Mouse (Mus musculus) layer of hippocampus, postnatal 14 days (tissue): Measurements from ENCODE around the gene Trabd2b. TPM values are rescaled to one million over a fixed set of nuclear protein-coding genes. Genes with fewer than 3 reads are reported as not detected.

Source experiments
- DNase-seq, 2 experiments: peaks; one replicate each; pipeline ENCODE4 v3.0.0; 2021 to 2022; ENCODE audit warnings: low spot score in 2 of 2, mixed read lengths in 1 of 2
- total RNA-seq, 2 experiments: library from RNA; stranded (reverse); gene quantifications; 2 replicates each; pipeline ENCODE4 v1.2.3; 2021

Gene Trabd2b
- total RNA-seq, 2 experiments from 2014 or later, result 1.1 TPM

DNA sequence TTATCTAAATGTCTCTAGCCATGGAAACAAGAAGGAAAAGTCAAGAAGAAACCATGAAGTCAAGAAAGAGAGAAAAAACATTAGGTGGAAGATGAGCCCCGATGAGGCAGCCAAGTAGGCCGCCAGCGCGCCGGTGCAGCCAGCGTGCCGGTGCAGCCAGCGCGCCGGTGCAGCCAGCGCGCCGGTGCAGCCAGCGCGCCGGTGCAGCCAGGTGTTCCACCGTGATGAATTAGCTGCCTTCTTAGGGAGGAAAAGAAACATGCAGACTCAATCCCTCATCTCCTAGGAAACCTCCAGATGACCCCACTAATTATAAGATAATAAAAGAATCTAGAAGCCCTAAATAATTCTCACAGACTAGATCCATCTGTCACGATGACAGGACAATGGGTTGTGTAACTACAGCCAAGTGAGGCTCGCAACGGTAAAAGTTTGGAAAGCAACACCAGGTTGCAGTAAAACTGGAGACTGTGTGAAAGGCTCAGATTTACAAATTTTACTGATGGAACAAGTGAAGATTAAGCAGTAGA lies 237.2 kb downstream of the Trabd2b start:
- DNase-seq, result no peak

DNA sequence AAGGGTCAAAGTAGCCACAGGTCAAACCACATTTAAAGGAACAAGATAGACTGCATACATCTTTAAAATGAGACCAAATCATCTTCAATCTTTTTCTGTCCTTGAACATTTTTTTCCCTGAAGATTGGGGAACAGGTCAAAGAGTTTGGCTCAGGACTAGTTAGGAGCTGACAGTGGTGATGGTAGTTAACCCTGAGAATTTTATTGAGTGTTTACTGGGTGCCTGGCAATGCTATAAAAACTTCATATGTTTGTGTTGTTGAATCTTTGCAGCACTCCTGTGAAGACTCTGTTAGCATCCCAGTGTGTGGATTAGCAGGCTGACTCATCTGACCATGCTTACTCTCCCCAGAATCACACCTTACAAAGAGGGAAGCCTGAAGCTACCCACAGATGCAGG lies 238.8 kb downstream of the Trabd2b start:
- DNase-seq, result no peak

GRCm38 (mm10) chr4:114646825-114647681 lies 240.5 kb downstream of the Trabd2b start:
- DNase-seq, result no peak

DNA sequence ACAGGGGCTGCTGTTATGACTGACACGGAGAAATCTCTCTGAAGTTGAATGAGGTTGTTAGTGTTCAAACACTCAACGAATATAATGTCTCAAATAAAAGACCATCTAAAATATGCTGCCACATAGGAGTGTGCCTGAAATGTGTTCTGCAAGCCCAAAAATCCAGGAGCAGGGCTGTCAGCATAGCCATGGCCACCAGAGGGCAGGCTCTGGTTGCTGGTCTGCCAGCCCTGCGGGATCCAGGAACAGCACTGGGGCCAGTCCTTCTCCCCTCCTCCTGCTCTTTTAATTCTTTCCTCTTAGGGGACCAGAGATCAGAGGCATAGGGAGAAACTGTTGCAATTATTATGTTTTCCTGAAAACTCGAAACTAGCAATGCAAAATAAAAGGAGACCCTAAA lies 241.2 kb downstream of the Trabd2b start:
- peak; percentile 78 to 79 for DNase-seq

GRCm38 (mm10) chr4:114648532-114649074 lies 242.1 kb downstream of the Trabd2b start:
- DNase-seq, result no peak

- no peak for DNase-seq
Observed at GRCm38 (mm10) chr4:114650551-114650950, 244.0 kb downstream of the Trabd2b start.

- no peak for DNase-seq
Observed at GRCm38 (mm10) chr4:114651007-114651406, 244.5 kb downstream of the Trabd2b start.

- no peak for DNase-seq
Observed at GRCm38 (mm10) chr4:114651606-114652005, 245.1 kb downstream of the Trabd2b start.

GRCm38 (mm10) chr4:114652400-114652799 lies 245.9 kb downstream of the Trabd2b start:
- no peak for DNase-seq

- peak in 1 of 2 experiments; percentile 52 for DNase-seq
Observed at GRCm38 (mm10) chr4:114657933-114658332, 251.4 kb downstream of the Trabd2b start.

DNA sequence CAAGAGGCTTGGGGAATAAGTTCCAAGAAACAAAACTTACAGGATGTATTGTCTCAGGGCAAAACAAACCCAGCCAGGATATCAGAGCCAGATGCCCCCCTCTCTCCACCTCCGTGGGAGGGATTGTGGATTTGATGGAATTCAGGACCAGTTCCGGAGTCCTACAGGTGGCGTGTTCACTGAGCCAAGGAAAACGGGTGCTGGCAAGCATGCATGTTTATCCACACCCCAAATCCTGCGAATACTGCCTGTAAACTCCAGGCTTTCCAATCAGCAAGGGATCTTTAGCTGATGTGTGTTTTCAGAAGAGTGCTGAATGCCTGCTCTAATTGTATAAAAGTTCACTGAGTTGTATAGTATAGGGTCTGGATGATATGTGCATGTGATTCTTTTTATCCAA lies 253.4 kb downstream of the Trabd2b start:
- no peak for DNase-seq

DNA sequence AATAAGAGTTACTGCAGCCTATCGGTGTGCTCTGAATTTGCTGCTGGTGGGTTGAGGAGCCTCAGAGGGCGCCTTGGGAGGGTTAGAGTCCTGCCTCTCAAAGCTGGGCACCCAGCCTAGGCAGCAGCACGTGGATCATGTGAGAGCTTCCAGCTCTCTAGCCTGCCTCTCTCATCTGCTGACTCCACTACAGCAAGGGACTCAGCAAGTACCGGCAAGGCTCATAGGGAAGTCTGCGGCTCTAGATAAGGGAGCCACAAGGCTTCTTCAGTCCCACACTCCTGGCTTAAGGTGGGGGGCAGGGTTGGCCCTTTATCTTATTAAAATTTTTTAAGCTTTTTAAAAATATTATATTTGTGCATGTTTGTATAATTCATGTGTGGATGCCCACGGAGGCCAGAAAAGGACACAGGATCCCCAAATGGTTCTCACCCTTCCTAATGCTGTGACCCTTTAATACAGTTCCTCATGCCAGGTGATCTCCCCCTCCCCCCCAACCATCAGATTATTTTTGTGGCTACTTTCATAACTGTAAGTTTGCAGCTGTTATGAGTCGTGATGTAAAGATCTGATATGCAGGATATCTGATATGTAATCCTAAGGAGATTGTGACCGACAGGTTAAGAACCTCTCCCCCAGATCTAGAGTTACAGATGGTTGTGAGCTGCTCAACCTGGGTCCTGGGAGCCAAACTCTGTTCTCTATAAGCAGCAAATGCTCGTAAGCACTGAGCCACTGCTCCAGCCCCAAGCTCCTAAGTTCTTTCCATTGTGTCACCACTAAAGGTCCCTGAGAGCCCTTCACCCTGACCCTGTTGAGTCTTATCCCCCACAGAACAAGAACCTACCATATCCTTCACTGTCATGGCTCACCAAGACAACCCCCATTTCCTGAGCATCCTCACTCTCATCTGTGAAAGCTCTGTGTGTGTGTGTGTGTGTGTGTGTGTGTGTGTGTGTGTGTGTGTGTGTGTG lies 257.8 kb downstream of the Trabd2b start:
- DNase-seq, result no peak

Other genes starting within 250 kb of the Trabd2b start
- not detected for gene Skint11, start 243.3 kb upstream of the Trabd2b start, total RNA-seq